Mouse (Mus musculus) kidney, embryonic 16.5 days (tissue): ENCODE measurements around the gene Tsks. TPM values are rescaled to one million over a fixed set of nuclear protein-coding genes. Genes with fewer than 3 reads are reported as not detected.

Source experiments
- ATAC-seq: fragments of 200-750 bp; cut with Nextera tagmentation; 2 replicates; pipeline ENCODE4 v1.8.0; 2017; ENCODE audit warnings: moderate TSS enrichment; ENCODE audit not compliant: low FRiP score, low TSS enrichment
- H3K27ac ChIP-seq: fragments of 300-500 bp; sonication (generic); 2 replicates; pipeline ENCODE4 v1.5.1; 2014; ENCODE audit warnings: low read length
- H3K27me3 ChIP-seq: fragments of 300-500 bp; sonication (generic); 2 replicates; pipeline ENCODE4 v1.6.1; 2014; ENCODE audit warnings: low read length, control low read depth, mixed read lengths; ENCODE audit not compliant: insufficient read depth
- H3K36me3 ChIP-seq: fragments of 300-500 bp; sonication (generic); 2 replicates; pipeline ENCODE4 v1.6.1; 2014; ENCODE audit warnings: low read length, control low read depth, mixed read lengths; ENCODE audit not compliant: insufficient read depth
- H3K4me1 ChIP-seq: fragments of 300-500 bp; sonication (generic); 2 replicates; pipeline ENCODE4 v1.6.1; 2014; ENCODE audit warnings: low read length, control low read depth, mixed read lengths; ENCODE audit not compliant: insufficient read depth
- H3K4me2 ChIP-seq: fragments of 300-500 bp; sonication (generic); replicated peaks from 2 replicates; pipeline ENCODE4 v1.6.1; 2014; ENCODE audit warnings: low read depth, low read length
- H3K4me3 ChIP-seq: fragments of 300-500 bp; sonication (generic); 2 replicates; pipeline ENCODE4 v1.5.1; 2014; ENCODE audit warnings: mild to moderate bottlenecking, low read length
- H3K9ac ChIP-seq: fragments of 300-500 bp; sonication (generic); replicated peaks from 2 replicates; pipeline ENCODE4 v1.6.1; 2014; ENCODE audit warnings: low read length
- H3K9me3 ChIP-seq: fragments of 300-500 bp; sonication (generic); 2 replicates; pipeline ENCODE4 v1.6.1; 2016; ENCODE audit warnings: low read length, control low read depth
- WGBS: fragments of 180-500 bp; shearing (Covaris S2); extraction: QIAGEN DNeasy Blood & Tissue Kit; methylation state at CpG from one replicate; pipeline ENCODE4 v1.1.7; 2014; 5-methylcytosine and 5-hydroxymethylcytosine counted together
- polyA plus RNA-seq: library from polyadenylated mRNA; unstranded; fragments of >200 nt; fragmentation: Nextera tagmentation; extraction: Ambion mirVana; gene quantifications from 2 replicates; pipeline ENCODE4 v1.2.1, GENCODE M21; 2015

Gene Tsks
- polyA plus RNA-seq, 1 experiment from 2014 or later, result 0.24 TPM

GRCm38 (mm10) chr7:44970231-44970691 is 27.3 kb downstream of the Tsks start:
- under 1% methylated on average over 36 of the region's 36 CpGs for WGBS
- Histone ChIP-seq H3K4me1 (peaks cover 24% of the 10 kb centered on the region), H3K36me3 (peaks cover 9% of the 10 kb centered on the region; the same call in 1 of the 2 replicates), H3K4me3 (peak overlapping the region; percentile 71), H3K4me2 (peak overlapping the region; percentile 84), H3K27ac (peak overlapping the region; percentile 93), H3K27me3 (no peaks in the 10 kb centered on the region), H3K9me3 (no peaks in the 10 kb centered on the region), H3K9ac (peak overlapping the region; percentile 73)
- ATAC-seq, result peak; percentile 97

- H3K9ac ChIP-seq, result peak overlapping the region; percentile 73; the same call in 1 of the 2 replicates
- WGBS, result 70% methylated on average over 7 of the region's 7 CpGs
- no peaks in the 10 kb centered on the region for H3K27me3 ChIP-seq
- peak overlapping the region; percentile 84 for H3K4me2 ChIP-seq
- ATAC-seq, result no peak
- no peaks in the 10 kb centered on the region for H3K9me3 ChIP-seq
- H3K36me3 ChIP-seq, result peaks cover 7% of the 10 kb centered on the region; the same call in 1 of the 2 replicates
- no peak overlapping the region for H3K27ac ChIP-seq
- peak overlapping the region; percentile 71 for H3K4me3 ChIP-seq
- peaks cover 24% of the 10 kb centered on the region for H3K4me1 ChIP-seq
Observed at GRCm38 (mm10) chr7:44971142-44971541, 28.1 kb downstream of the Tsks start.

GRCm38 (mm10) chr7:44973415-44974130 is 30.6 kb downstream of the Tsks start:
- H3K9ac ChIP-seq, result peak overlapping the region; percentile 69
- peak overlapping the region; percentile 76 for H3K4me2 ChIP-seq
- WGBS, result 46% methylated on average over 14 of the region's 14 CpGs
- peaks cover 24% of the 10 kb centered on the region for H3K36me3 ChIP-seq
- no peaks in the 10 kb centered on the region for H3K27me3 ChIP-seq
- no peaks in the 10 kb centered on the region for H3K9me3 ChIP-seq
- H3K4me3 ChIP-seq, result peak overlapping the region; percentile 57
- no peak for ATAC-seq
- H3K4me1 ChIP-seq, result peaks cover 24% of the 10 kb centered on the region
- peak overlapping the region; percentile 28; the same call in 1 of the 2 replicates for H3K27ac ChIP-seq

- H3K36me3 ChIP-seq, result peaks cover 34% of the 10 kb centered on the region
- peak within 1 kb of the TSS; percentile 86 for H3K27ac ChIP-seq
- peak within 1 kb of the TSS; percentile 69 for H3K9ac ChIP-seq
- 2% methylated on average over 22 of the region's 22 CpGs for WGBS
- H3K9me3 ChIP-seq, result no peaks in the 10 kb centered on the region
- H3K4me1 ChIP-seq, result peaks cover 23% of the 10 kb centered on the region
- no peaks in the 10 kb centered on the region for H3K27me3 ChIP-seq
- ATAC-seq, result peak; percentile 10; the same call in 1 of the 2 replicates
- peak within 1 kb of the TSS; percentile 57 for H3K4me3 ChIP-seq
- peak within 1 kb of the TSS; percentile 76 for H3K4me2 ChIP-seq
Observed at GRCm38 (mm10) chr7:44974383-44975116, 31.5 kb downstream of the Tsks start, which contains the start of gene Cpt1c. Gene Cpt1c, minus strand, starts transcription at chr7:44974851.

GRCm38 (mm10) chr7:44975117-44975419 is 32.1 kb downstream of the Tsks start:
- 0 out of 2 replicates have a peak overlapping the region, but pooled peaks have one; percentile 12 for H3K9ac ChIP-seq
- H3K27me3 ChIP-seq, result no peaks in the 10 kb centered on the region
- peak overlapping the region; percentile 86; the same call in 1 of the 2 replicates for H3K27ac ChIP-seq
- peak overlapping the region; percentile 76; the same call in 1 of the 2 replicates for H3K4me2 ChIP-seq
- peaks cover 39% of the 10 kb centered on the region for H3K36me3 ChIP-seq
- H3K4me3 ChIP-seq, result peak overlapping the region; percentile 57; the same call in 1 of the 2 replicates
- WGBS, result 18% methylated on average over 6 of the region's 6 CpGs
- H3K4me1 ChIP-seq, result peaks cover 19% of the 10 kb centered on the region
- H3K9me3 ChIP-seq, result no peaks in the 10 kb centered on the region
- ATAC-seq, result no peak; the same call in 1 of the 2 replicates

GRCm38 (mm10) chr7:44978300-44978699 is 35.3 kb downstream of the Tsks start:
- no peaks in the 10 kb centered on the region for H3K27me3 ChIP-seq
- 87% methylated on average over 3 of the region's 3 CpGs for WGBS
- no peak for ATAC-seq
- no peak overlapping the region for H3K4me3 ChIP-seq
- no peak overlapping the region for H3K4me2 ChIP-seq
- H3K27ac ChIP-seq, result no peak overlapping the region
- H3K36me3 ChIP-seq, result peaks cover 66% of the 10 kb centered on the region
- peaks cover 13% of the 10 kb centered on the region for H3K4me1 ChIP-seq
- no peak overlapping the region for H3K9ac ChIP-seq
- no peaks in the 10 kb centered on the region for H3K9me3 ChIP-seq

- WGBS, result 93% methylated on average over 8 of the region's 8 CpGs
- ATAC-seq, result no peak
- H3K9me3 ChIP-seq, result no peaks in the 10 kb centered on the region
- no peak overlapping the region for H3K4me3 ChIP-seq
- H3K9ac ChIP-seq, result no peak overlapping the region
- peaks cover 63% of the 10 kb centered on the region for H3K36me3 ChIP-seq
- H3K4me1 ChIP-seq, result peaks cover 23% of the 10 kb centered on the region
- no peak overlapping the region for H3K4me2 ChIP-seq
- no peaks in the 10 kb centered on the region for H3K27me3 ChIP-seq
- H3K27ac ChIP-seq, result no peak overlapping the region
Observed at GRCm38 (mm10) chr7:44981539-44981938, 38.5 kb downstream of the Tsks start.

- Histone ChIP-seq H3K27me3 (no peaks in the 10 kb centered on the region), H3K4me2 (0 out of 2 replicates have a peak overlapping the region, but pooled peaks have one; percentile 4), H3K9ac (no peak overlapping the region), H3K27ac (no peak overlapping the region), H3K9me3 (no peaks in the 10 kb centered on the region), H3K4me3 (no peak overlapping the region; the same call in 1 of the 2 replicates), H3K4me1 (peaks cover 29% of the 10 kb centered on the region), H3K36me3 (peaks cover 48% of the 10 kb centered on the region)
- ATAC-seq, result no peak
- WGBS, result 34% methylated on average over 6 of the region's 6 CpGs
Observed at GRCm38 (mm10) chr7:44983085-44983484, 40.1 kb downstream of the Tsks start.

GRCm38 (mm10) chr7:44983944-44984832 is 41.2 kb downstream of the Tsks start:
- no peaks in the 10 kb centered on the region for H3K27me3 ChIP-seq
- no peak for ATAC-seq
- peak overlapping the region; percentile 97; the same call in 1 of the 2 replicates for H3K27ac ChIP-seq
- peaks cover 35% of the 10 kb centered on the region for H3K4me1 ChIP-seq
- WGBS, result 64% methylated on average over 7 of the region's 7 CpGs
- H3K4me2 ChIP-seq, result peak overlapping the region; percentile 63
- H3K36me3 ChIP-seq, result peaks cover 38% of the 10 kb centered on the region
- peak overlapping the region; percentile 99; the same call in 1 of the 2 replicates for H3K9ac ChIP-seq
- peak overlapping the region; percentile 98 for H3K4me3 ChIP-seq
- no peaks in the 10 kb centered on the region for H3K9me3 ChIP-seq
